Comparison of ENCODE assay signal across 28 mouse cellular contexts in the genomic region with DNA sequence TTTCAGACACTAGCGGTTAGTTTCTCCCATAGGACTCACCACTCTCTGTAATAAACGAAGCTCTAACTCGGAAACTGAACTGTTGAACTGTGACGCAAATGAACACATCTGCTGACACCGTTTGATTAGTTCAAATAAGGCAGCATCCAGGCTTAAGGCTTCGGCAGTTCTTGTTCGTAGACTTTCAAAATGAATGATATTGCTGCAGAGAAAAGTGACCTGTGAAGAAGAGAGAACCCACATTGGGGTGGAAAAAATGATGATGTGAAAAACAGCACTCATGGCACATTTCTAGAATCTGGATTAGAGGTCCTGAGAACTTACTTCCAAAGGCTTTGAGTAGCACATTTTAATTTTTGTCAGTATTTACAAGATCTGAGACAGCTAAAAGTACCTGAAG.
"Had no signal": no experiment of that assay in that cellular context is flagged by ENCODE, and none has a peak within 500 bp of the region (broad histone marks: within the 10 kb centered on the region; RNA-seq: fewer than 3 reads in every experiment).

No protein-coding gene starts in this region.

- H3K27ac ChIP-seq: embryonic facial prominence, embryonic 10.5 days; embryonic facial prominence, embryonic 12.5 days; embryonic facial prominence, embryonic 13.5 days; embryonic facial prominence, embryonic 15.5 days; forebrain, embryonic 10.5 days; forebrain, embryonic 12.5 days; forebrain, embryonic 13.5 days; forebrain, embryonic 15.5 days; gastrocnemius, adult 2 months; heart, adult 2 months had no signal

- H3K9me3 ChIP-seq: embryonic facial prominence, embryonic 10.5 days; embryonic facial prominence, embryonic 12.5 days; embryonic facial prominence, embryonic 13.5 days; embryonic facial prominence, embryonic 15.5 days; forebrain, embryonic 10.5 days; forebrain, embryonic 12.5 days; forebrain, embryonic 13.5 days; forebrain, embryonic 15.5 days had no signal

- DNase-seq: cerebellum, adult 8-10 months; cerebellum, adult 9-10 months; cerebellum, adult 9-11 months; cerebellum, postnatal 10 days; cerebellum, postnatal 14 days; cerebellum, postnatal 25 days; cerebellum, postnatal 36 days; embryo, embryonic 11 days; forebrain, postnatal 0 days; gastrocnemius, adult 2 months; gastrocnemius, postnatal 10 days; gastrocnemius, postnatal 14 days; gastrocnemius, postnatal 25 days; gastrocnemius, postnatal 36 days; heart, adult 11 months; heart, adult 18-20 months; heart, adult 2 months had no signal

- H3K4me3 ChIP-seq: embryonic facial prominence, embryonic 10.5 days; embryonic facial prominence, embryonic 12.5 days; embryonic facial prominence, embryonic 13.5 days; embryonic facial prominence, embryonic 15.5 days; erythroblast, embryonic 14.5 days; forebrain, embryonic 10.5 days; forebrain, embryonic 12.5 days; forebrain, embryonic 13.5 days; forebrain, embryonic 15.5 days; gastrocnemius, adult 2 months; heart, adult 2 months had no signal

- H3K4me1 ChIP-seq: embryonic facial prominence, embryonic 10.5 days; embryonic facial prominence, embryonic 12.5 days; embryonic facial prominence, embryonic 13.5 days; embryonic facial prominence, embryonic 15.5 days; forebrain, embryonic 10.5 days; forebrain, embryonic 12.5 days; forebrain, embryonic 13.5 days; forebrain, embryonic 15.5 days had no signal

- H3K27me3 ChIP-seq: embryonic facial prominence, embryonic 12.5 days; embryonic facial prominence, embryonic 13.5 days; embryonic facial prominence, embryonic 15.5 days; forebrain, embryonic 12.5 days; forebrain, embryonic 13.5 days; forebrain, embryonic 15.5 days had no signal

- H3K9ac ChIP-seq: embryonic facial prominence, embryonic 12.5 days; embryonic facial prominence, embryonic 13.5 days; embryonic facial prominence, embryonic 15.5 days; forebrain, embryonic 12.5 days; forebrain, embryonic 13.5 days; forebrain, embryonic 15.5 days; forebrain, postnatal 0 days had no signal

- H3K4me2 ChIP-seq: embryonic facial prominence, embryonic 12.5 days; embryonic facial prominence, embryonic 13.5 days; embryonic facial prominence, embryonic 15.5 days; forebrain, embryonic 12.5 days; forebrain, embryonic 13.5 days; forebrain, embryonic 15.5 days had no signal

- ATAC-seq: forebrain, embryonic 13.5 days; forebrain, embryonic 14.5 days; forebrain, embryonic 15.5 days; forebrain, embryonic 16.5 days; forebrain, postnatal 0 days had no signal
